Mouse (Mus musculus): ENCODE measurements at regions not wholly inside any gene's neighbourhood (a gene's known extent, or its start where the extent isn't known, plus 50 kb on each side); places are given as distances from the start of the nearest gene placed in this dataset.

GRCm38 (mm10) chr15:60632789-60633456 is 220.7 kb downstream of the Fam84b start:
- Histone ChIP-seq H3K4me3 (ENCODE audit: insufficient read depth in 1 of 2, low read depth in 1 of 2, low read length in 2 of 2, poor library complexity in 1 of 2, severe bottlenecking in 1 of 2) (no peak overlapping the region), H3K4me1 (ENCODE audit: control insufficient read depth in 2 of 2, insufficient read depth in 2 of 2, low read length in 2 of 2, poor library complexity in 1 of 2) (no peaks in the 10 kb centered on the region), H3K9me3 (ENCODE audit: control insufficient read depth, insufficient read depth, low read depth, low read length) (no peaks in the 10 kb centered on the region), H3K36me3 (ENCODE audit: control insufficient read depth, insufficient read depth, low read length, poor library complexity, severe bottlenecking) (no peaks in the 10 kb centered on the region), H3K9ac (ENCODE audit: insufficient read depth, low read depth, low read length, poor library complexity, severe bottlenecking) (no peak overlapping the region), H3K27ac (ENCODE audit: insufficient read depth, low read depth, low read length, poor library complexity, severe bottlenecking) (no peak overlapping the region)
- TF ChIP-seq ZNF384 (IDR thresholded peaks at IDR 0.05; ENCODE audit: low read depth, low read length): no peak
- TF ChIP-seq ZC3H11A (IDR thresholded peaks at IDR 0.05; ENCODE audit: borderline replicate concordance, low read depth, low read length): no peak
- no peak for TF ChIP-seq MAFK (IDR thresholded peaks at IDR 0.05; ENCODE audit: insufficient read depth, low read depth, low read length)
- no peak for TF ChIP-seq CHD2 (IDR thresholded peaks at IDR 0.05; ENCODE audit: low read depth, low read length)
- no peak for TF ChIP-seq HCFC1 (IDR thresholded peaks at IDR 0.05; ENCODE audit: borderline replicate concordance, insufficient read depth, low read length)
- in situ Hi-C loops (cut with MboI; ENCODE audit: low sequenced_read_pairs in 2 of 2, unreplicated experiment in 2 of 2): no loop called here
- no peak for DNase-seq (ENCODE audit: low read depth, low spot score)

GRCm38 (mm10) chr15:60630756-60631402 is 222.7 kb downstream of the Fam84b start:
- no peak for DNase-seq (ENCODE audit: low read depth, low spot score)
- in situ Hi-C loops (cut with MboI; ENCODE audit: low sequenced_read_pairs in 2 of 2, unreplicated experiment in 2 of 2): no loop called here

GRCm38 (mm10) chr15:60618801-60619200 is 234.8 kb downstream of the Fam84b start:
- Histone ChIP-seq H3K4me1 (ENCODE audit: control insufficient read depth in 2 of 2, insufficient read depth in 2 of 2, low read length in 2 of 2, poor library complexity in 1 of 2) (no peaks in the 10 kb centered on the region), H3K36me3 (ENCODE audit: control insufficient read depth, insufficient read depth, low read length, poor library complexity, severe bottlenecking) (no peaks in the 10 kb centered on the region), H3K9me3 (ENCODE audit: control insufficient read depth, insufficient read depth, low read depth, low read length) (no peaks in the 10 kb centered on the region), H3K27ac (ENCODE audit: insufficient read depth, low read depth, low read length, poor library complexity, severe bottlenecking) (no peak overlapping the region), H3K4me3 (ENCODE audit: insufficient read depth in 1 of 2, low read depth in 1 of 2, low read length in 2 of 2, poor library complexity in 1 of 2, severe bottlenecking in 1 of 2) (no peak overlapping the region), H3K9ac (ENCODE audit: insufficient read depth, low read depth, low read length, poor library complexity, severe bottlenecking) (no peak overlapping the region)
- in situ Hi-C loops (cut with MboI; ENCODE audit: low sequenced_read_pairs in 2 of 2, unreplicated experiment in 2 of 2): no loop called here
- TF ChIP-seq CHD2 (IDR thresholded peaks at IDR 0.05; ENCODE audit: low read depth, low read length): no peak
- no peak for TF ChIP-seq HCFC1 (IDR thresholded peaks at IDR 0.05; ENCODE audit: borderline replicate concordance, insufficient read depth, low read length)
- TF ChIP-seq ZC3H11A (IDR thresholded peaks at IDR 0.05; ENCODE audit: borderline replicate concordance, low read depth, low read length): no peak
- TF ChIP-seq ZNF384 (IDR thresholded peaks at IDR 0.05; ENCODE audit: low read depth, low read length): no peak
- no peak for TF ChIP-seq MAFK (IDR thresholded peaks at IDR 0.05; ENCODE audit: insufficient read depth, low read depth, low read length)
- no peak for DNase-seq (ENCODE audit: low read depth, low spot score)

More at GRCm38 (mm10) chr15:60630756-60631402, 222.7 kb downstream of the Fam84b start:
- TF ChIP-seq CHD2 (IDR thresholded peaks at IDR 0.05; ENCODE audit: low read depth, low read length) (no peak), ZC3H11A (IDR thresholded peaks at IDR 0.05; ENCODE audit: borderline replicate concordance, low read depth, low read length) (no peak), HCFC1 (IDR thresholded peaks at IDR 0.05; ENCODE audit: borderline replicate concordance, insufficient read depth, low read length) (no peak), MAFK (IDR thresholded peaks at IDR 0.05; ENCODE audit: insufficient read depth, low read depth, low read length) (no peak), ZNF384 (IDR thresholded peaks at IDR 0.05; ENCODE audit: low read depth, low read length) (no peak)
- Histone ChIP-seq H3K4me3 (ENCODE audit: insufficient read depth in 1 of 2, low read depth in 1 of 2, low read length in 2 of 2, poor library complexity in 1 of 2, severe bottlenecking in 1 of 2) (no peak overlapping the region), H3K9ac (ENCODE audit: insufficient read depth, low read depth, low read length, poor library complexity, severe bottlenecking) (no peak overlapping the region), H3K27ac (ENCODE audit: insufficient read depth, low read depth, low read length, poor library complexity, severe bottlenecking) (no peak overlapping the region), H3K36me3 (ENCODE audit: control insufficient read depth, insufficient read depth, low read length, poor library complexity, severe bottlenecking) (no peaks in the 10 kb centered on the region), H3K4me1 (ENCODE audit: control insufficient read depth in 2 of 2, insufficient read depth in 2 of 2, low read length in 2 of 2, poor library complexity in 1 of 2) (no peaks in the 10 kb centered on the region), H3K9me3 (ENCODE audit: control insufficient read depth, insufficient read depth, low read depth, low read length) (no peaks in the 10 kb centered on the region)

GRCm38 (mm10) chr15:60617371-60617770 is 236.2 kb downstream of the Fam84b start:
- Histone ChIP-seq H3K9me3 (ENCODE audit: control insufficient read depth, insufficient read depth, low read depth, low read length) (no peaks in the 10 kb centered on the region), H3K27ac (ENCODE audit: insufficient read depth, low read depth, low read length, poor library complexity, severe bottlenecking) (no peak overlapping the region), H3K4me3 (ENCODE audit: insufficient read depth in 1 of 2, low read depth in 1 of 2, low read length in 2 of 2, poor library complexity in 1 of 2, severe bottlenecking in 1 of 2) (no peak overlapping the region), H3K36me3 (ENCODE audit: control insufficient read depth, insufficient read depth, low read length, poor library complexity, severe bottlenecking) (no peaks in the 10 kb centered on the region), H3K4me1 (ENCODE audit: control insufficient read depth in 2 of 2, insufficient read depth in 2 of 2, low read length in 2 of 2, poor library complexity in 1 of 2) (no peaks in the 10 kb centered on the region), H3K9ac (ENCODE audit: insufficient read depth, low read depth, low read length, poor library complexity, severe bottlenecking) (no peak overlapping the region)
- in situ Hi-C loops (cut with MboI; ENCODE audit: low sequenced_read_pairs in 2 of 2, unreplicated experiment in 2 of 2): no loop called here
- no peak for DNase-seq (ENCODE audit: low read depth, low spot score)
- no peak for TF ChIP-seq MAFK (IDR thresholded peaks at IDR 0.05; ENCODE audit: insufficient read depth, low read depth, low read length)
- TF ChIP-seq ZNF384 (IDR thresholded peaks at IDR 0.05; ENCODE audit: low read depth, low read length): no peak
- TF ChIP-seq HCFC1 (IDR thresholded peaks at IDR 0.05; ENCODE audit: borderline replicate concordance, insufficient read depth, low read length): no peak
- no peak for TF ChIP-seq CHD2 (IDR thresholded peaks at IDR 0.05; ENCODE audit: low read depth, low read length)
- TF ChIP-seq ZC3H11A (IDR thresholded peaks at IDR 0.05; ENCODE audit: borderline replicate concordance, low read depth, low read length): no peak

All from ES-E14 (cell line).